Mouse (Mus musculus): ENCODE results near the gene Dnase1l3. TPM values are rescaled to one million over a fixed set of nuclear protein-coding genes. Genes with fewer than 3 reads are reported as not detected.
A peak's percentile ranks its signal among the peaks of the same experiment; 100 is the strongest.

Gene Dnase1l3
- polyA plus RNA-seq, 1 experiment from 2014 or later = 0.04 TPM

GRCm38 (mm10) chr14:7951234-7951633 lies 43.1 kb downstream of the Dnase1l3 start:
- no peak for ATAC-seq (ENCODE audit: insufficient number of reproducible peaks, low FRiP score)
- peaks cover 37% of the 10 kb centered on the region for H3K36me3 ChIP-seq
- WGBS = 91% methylated on average over 9 of the region's 9 CpGs

GRCm38 (mm10) chr14:7945261-7945660 lies 49.1 kb downstream of the Dnase1l3 start:
- Histone ChIP-seq H3K4me3 (no peak overlapping the region), H3K27ac (ENCODE audit: poor library complexity, severe bottlenecking) (no peak overlapping the region), H3K9ac (no peak overlapping the region), H3K9me3 (replicated peaks) (no peaks in the 10 kb centered on the region), H3K27me3 (replicated peaks) (no peaks in the 10 kb centered on the region), H3K4me1 (replicated peaks) (peaks cover 38% of the 10 kb centered on the region), H3K4me2 (no peak overlapping the region), H3K36me3 (peaks cover 65% of the 10 kb centered on the region)
- ATAC-seq (ENCODE audit: insufficient number of reproducible peaks, low FRiP score) = no peak
- 58% methylated on average over 5 of the region's 5 CpGs for WGBS

More at GRCm38 (mm10) chr14:7951234-7951633, 43.1 kb downstream of the Dnase1l3 start:
- Histone ChIP-seq H3K27me3 (replicated peaks) (no peaks in the 10 kb centered on the region), H3K9me3 (replicated peaks) (no peaks in the 10 kb centered on the region), H3K4me2 (no peak overlapping the region), H3K9ac (no peak overlapping the region), H3K4me3 (no peak overlapping the region), H3K4me1 (replicated peaks) (peaks cover 37% of the 10 kb centered on the region), H3K27ac (ENCODE audit: poor library complexity, severe bottlenecking) (no peak overlapping the region)

GRCm38 (mm10) chr14:7944349-7945039 lies 49.9 kb downstream of the Dnase1l3 start:
- no peak overlapping the region for H3K4me3 ChIP-seq
- ATAC-seq (ENCODE audit: insufficient number of reproducible peaks, low FRiP score) = no peak
- H3K9ac ChIP-seq = no peak overlapping the region
- H3K4me1 ChIP-seq (replicated peaks) = peaks cover 38% of the 10 kb centered on the region
- no peaks in the 10 kb centered on the region for H3K9me3 ChIP-seq (replicated peaks)
- 53% methylated on average over 8 of the region's 8 CpGs for WGBS
- no peak overlapping the region for H3K4me2 ChIP-seq
- H3K27ac ChIP-seq (ENCODE audit: poor library complexity, severe bottlenecking) = no peak overlapping the region
- no peaks in the 10 kb centered on the region for H3K27me3 ChIP-seq (replicated peaks)
- peaks cover 64% of the 10 kb centered on the region for H3K36me3 ChIP-seq

GRCm38 (mm10) chr14:7943801-7944135 lies 50.6 kb downstream of the Dnase1l3 start:
- Histone ChIP-seq H3K36me3 (peaks cover 62% of the 10 kb centered on the region), H3K4me1 (replicated peaks) (peaks cover 38% of the 10 kb centered on the region), H3K9me3 (replicated peaks) (no peaks in the 10 kb centered on the region), H3K4me3 (no peak overlapping the region), H3K4me2 (no peak overlapping the region), H3K27me3 (replicated peaks) (no peaks in the 10 kb centered on the region), H3K27ac (ENCODE audit: poor library complexity, severe bottlenecking) (peak overlapping the region; percentile 24; the same call in 1 of the 2 replicates), H3K9ac (no peak overlapping the region)
- ATAC-seq (ENCODE audit: insufficient number of reproducible peaks, low FRiP score) = no peak
- WGBS = 70% methylated on average over 3 of the region's 3 CpGs

- Histone ChIP-seq H3K4me2 (no peak overlapping the region), H3K27ac (ENCODE audit: poor library complexity, severe bottlenecking) (no peak overlapping the region), H3K27me3 (replicated peaks) (no peaks in the 10 kb centered on the region), H3K36me3 (peaks cover 56% of the 10 kb centered on the region), H3K4me1 (replicated peaks) (peaks cover 38% of the 10 kb centered on the region), H3K4me3 (no peak overlapping the region), H3K9me3 (replicated peaks) (no peaks in the 10 kb centered on the region), H3K9ac (no peak overlapping the region)
- WGBS = 67% methylated on average over 7 of the region's 7 CpGs
- peak; percentile 15; the same call in 1 of the 2 replicates for ATAC-seq (ENCODE audit: insufficient number of reproducible peaks, low FRiP score)
These were observed 51.1 kb downstream of the Dnase1l3 start for GRCm38 (mm10) chr14:7943101-7943800.

- Histone ChIP-seq H3K9ac (no peak overlapping the region), H3K27me3 (replicated peaks) (no peaks in the 10 kb centered on the region), H3K4me1 (replicated peaks) (peaks cover 38% of the 10 kb centered on the region), H3K36me3 (peaks cover 56% of the 10 kb centered on the region), H3K9me3 (replicated peaks) (no peaks in the 10 kb centered on the region), H3K4me3 (no peak overlapping the region), H3K27ac (ENCODE audit: poor library complexity, severe bottlenecking) (peak overlapping the region; percentile 39; the same call in 1 of the 2 replicates), H3K4me2 (no peak overlapping the region)
- no peak for ATAC-seq (ENCODE audit: insufficient number of reproducible peaks, low FRiP score)
- 48% methylated on average over 5 of the region's 5 CpGs for WGBS
These were observed 53.0 kb downstream of the Dnase1l3 start for GRCm38 (mm10) chr14:7941413-7941812.

GRCm38 (mm10) chr14:7938809-7939784 lies 55.3 kb downstream of the Dnase1l3 start:
- no peaks in the 10 kb centered on the region for H3K9me3 ChIP-seq (replicated peaks)
- H3K4me2 ChIP-seq = no peak overlapping the region
- no peak overlapping the region for H3K4me3 ChIP-seq
- no peaks in the 10 kb centered on the region for H3K27me3 ChIP-seq (replicated peaks)
- ATAC-seq (ENCODE audit: insufficient number of reproducible peaks, low FRiP score) = no peak
- H3K27ac ChIP-seq (ENCODE audit: poor library complexity, severe bottlenecking) = no peak overlapping the region
- 87% methylated on average over 19 of the region's 19 CpGs for WGBS
- peaks cover 24% of the 10 kb centered on the region for H3K4me1 ChIP-seq (replicated peaks)
- no peak overlapping the region for H3K9ac ChIP-seq
- peaks cover 59% of the 10 kb centered on the region for H3K36me3 ChIP-seq

- no peak overlapping the region for H3K9ac ChIP-seq
- H3K9me3 ChIP-seq (replicated peaks) = no peaks in the 10 kb centered on the region
- no peak for ATAC-seq (ENCODE audit: insufficient number of reproducible peaks, low FRiP score)
- no peak overlapping the region for H3K4me3 ChIP-seq
- H3K27me3 ChIP-seq (replicated peaks) = no peaks in the 10 kb centered on the region
- 31% methylated on average over 17 of the region's 17 CpGs for WGBS
- H3K27ac ChIP-seq (ENCODE audit: poor library complexity, severe bottlenecking) = no peak overlapping the region
- peak overlapping the region; percentile 32; the same call in 1 of the 2 replicates for H3K4me2 ChIP-seq
- peaks cover 18% of the 10 kb centered on the region for H3K4me1 ChIP-seq (replicated peaks)
- H3K36me3 ChIP-seq = peaks cover 61% of the 10 kb centered on the region
These were observed 57.2 kb downstream of the Dnase1l3 start for GRCm38 (mm10) chr14:7937052-7937630.

GRCm38 (mm10) chr14:7934166-7934565 lies 60.2 kb downstream of the Dnase1l3 start:
- 93% methylated on average over 7 of the region's 7 CpGs for WGBS
- H3K27ac ChIP-seq (ENCODE audit: poor library complexity, severe bottlenecking) = no peak overlapping the region
- no peak for ATAC-seq (ENCODE audit: insufficient number of reproducible peaks, low FRiP score)
- 0 out of 2 replicates have a peak, but pooled peaks cover 4% of the 10 kb centered on the region for H3K4me1 ChIP-seq (replicated peaks)
- no peak overlapping the region for H3K4me2 ChIP-seq
- H3K4me3 ChIP-seq = no peak overlapping the region
- no peak overlapping the region for H3K9ac ChIP-seq
- H3K9me3 ChIP-seq (replicated peaks) = no peaks in the 10 kb centered on the region
- peaks cover 71% of the 10 kb centered on the region for H3K36me3 ChIP-seq
- no peaks in the 10 kb centered on the region for H3K27me3 ChIP-seq (replicated peaks)

GRCm38 (mm10) chr14:7932151-7932550 lies 62.2 kb downstream of the Dnase1l3 start:
- ATAC-seq (ENCODE audit: insufficient number of reproducible peaks, low FRiP score) = no peak
- Histone ChIP-seq H3K27ac (ENCODE audit: poor library complexity, severe bottlenecking) (no peak overlapping the region), H3K4me1 (replicated peaks) (0 out of 2 replicates have a peak, but pooled peaks cover 4% of the 10 kb centered on the region), H3K36me3 (peaks cover 84% of the 10 kb centered on the region), H3K4me3 (no peak overlapping the region), H3K4me2 (no peak overlapping the region), H3K9ac (no peak overlapping the region), H3K27me3 (replicated peaks) (no peaks in the 10 kb centered on the region), H3K9me3 (replicated peaks) (no peaks in the 10 kb centered on the region)
- 85% methylated on average over 4 of the region's 4 CpGs for WGBS

All from heart, embryonic 12.5 days (tissue).